Mouse (Mus musculus) forebrain, embryonic 14.5 days (tissue): ENCODE measurements at regions not wholly inside any gene's neighbourhood (a gene's known extent, or its start where the extent isn't known, plus 50 kb on each side); places are given as distances from the start of the nearest gene placed in this dataset.

ENCODE experiments used
- ATAC-seq: fragments of 200-750 bp; cut with Nextera tagmentation; 2 replicates; pipeline ENCODE4 v1.8.0; 2017; ENCODE audit warnings: mild to moderate bottlenecking, moderate library complexity
- DNase-seq: peaks from one replicate; pipeline ENCODE4 v3.0.0-alpha.2; 2015; ENCODE audit warnings: low spot score
- H3K27ac ChIP-seq: fragments of 300-500 bp; sonication (generic); 2 replicates; pipeline ENCODE4 v1.5.1; 2014; ENCODE audit warnings: low read depth, mild to moderate bottlenecking, control low read depth, low read length, moderate library complexity
- H3K27me3 ChIP-seq: fragments of 300-500 bp; sonication (generic); replicated peaks from 2 replicates; pipeline ENCODE4 v1.6.1; 2014; ENCODE audit warnings: low read length, control low read depth, mixed read lengths; ENCODE audit not compliant: control insufficient read depth, insufficient read depth
- H3K36me3 ChIP-seq: fragments of 300-500 bp; sonication (generic); 2 replicates; pipeline ENCODE4 v1.6.1; 2014; ENCODE audit warnings: low read length, control low read depth; ENCODE audit not compliant: control insufficient read depth, insufficient read depth
- H3K4me1 ChIP-seq: fragments of 300-500 bp; sonication (generic); 2 replicates; pipeline ENCODE4 v1.6.1; 2014; ENCODE audit warnings: antibody characterized with exemption, low read length, control low read depth; ENCODE audit not compliant: control insufficient read depth, insufficient read depth
- H3K4me2 ChIP-seq: fragments of 300-500 bp; sonication (generic); 2 replicates; pipeline ENCODE4 v1.6.1; 2014; ENCODE audit warnings: mild to moderate bottlenecking, control low read depth, low read length
- H3K4me3 ChIP-seq: fragments of 300-500 bp; sonication (generic); 2 replicates; pipeline ENCODE4 v1.5.1; 2014; ENCODE audit warnings: low read depth, low read length, control low read depth
- H3K9ac ChIP-seq: fragments of 300-500 bp; sonication (generic); 2 replicates; pipeline ENCODE4 v1.6.1; 2014; ENCODE audit warnings: mild to moderate bottlenecking, low read length, control low read depth, moderate library complexity
- H3K9me3 ChIP-seq: fragments of 300-500 bp; sonication (generic); replicated peaks from 2 replicates; pipeline ENCODE4 v1.6.1; 2016; ENCODE audit warnings: low read length, control low read depth, mixed read lengths; ENCODE audit not compliant: control insufficient read depth
- WGBS: fragments of 180-500 bp; shearing (Covaris S2); extraction: QIAGEN DNeasy Blood & Tissue Kit; methylation state at CpG from one replicate; pipeline ENCODE4 v1.1.7; 2014; 5-methylcytosine and 5-hydroxymethylcytosine counted together

DNA sequence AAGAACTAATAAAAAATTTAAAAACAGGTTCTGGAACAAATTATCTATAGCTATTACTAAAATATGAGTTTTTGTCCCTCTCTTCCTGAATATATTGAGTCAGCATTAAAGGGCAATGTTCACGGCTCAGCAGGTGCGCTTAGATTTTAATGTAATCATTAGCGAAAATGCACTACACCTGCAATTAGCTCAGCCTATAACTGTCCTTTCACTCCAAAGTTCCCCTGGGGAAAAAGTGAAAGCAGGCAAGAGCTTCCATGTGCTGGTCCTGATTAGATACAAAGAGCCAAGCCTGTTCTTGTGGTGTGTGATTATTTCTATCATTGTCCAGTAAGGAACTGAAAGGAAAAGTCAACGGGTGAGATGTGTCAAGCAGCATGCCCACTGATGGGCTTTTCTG lies 262.8 kb upstream of the Smc2 start:
- Histone ChIP-seq H3K9ac (no peak overlapping the region), H3K4me1 (no peaks in the 10 kb centered on the region), H3K4me3 (no peak overlapping the region), H3K36me3 (no peaks in the 10 kb centered on the region), H3K9me3 (no peaks in the 10 kb centered on the region), H3K4me2 (no peak overlapping the region), H3K27ac (no peak overlapping the region), H3K27me3 (no peaks in the 10 kb centered on the region)
- ATAC-seq (no peak), DNase-seq (no peak)
- WGBS = 80% methylated on average over 4 of the region's 4 CpGs

- H3K9me3 ChIP-seq = no peaks in the 10 kb centered on the region
- no peak overlapping the region for H3K4me3 ChIP-seq
- no peak overlapping the region for H3K9ac ChIP-seq
- H3K36me3 ChIP-seq = no peaks in the 10 kb centered on the region
- H3K27ac ChIP-seq = no peak overlapping the region
- ATAC-seq (no peak), DNase-seq (no peak)
- no peaks in the 10 kb centered on the region for H3K27me3 ChIP-seq
- WGBS = 86% methylated on average over 3 of the region's 3 CpGs
- H3K4me2 ChIP-seq = no peak overlapping the region
- H3K4me1 ChIP-seq = no peaks in the 10 kb centered on the region
Measured at GRCm38 (mm10) chr4:52197777-52198176, 241.3 kb upstream of the Smc2 start.

DNA sequence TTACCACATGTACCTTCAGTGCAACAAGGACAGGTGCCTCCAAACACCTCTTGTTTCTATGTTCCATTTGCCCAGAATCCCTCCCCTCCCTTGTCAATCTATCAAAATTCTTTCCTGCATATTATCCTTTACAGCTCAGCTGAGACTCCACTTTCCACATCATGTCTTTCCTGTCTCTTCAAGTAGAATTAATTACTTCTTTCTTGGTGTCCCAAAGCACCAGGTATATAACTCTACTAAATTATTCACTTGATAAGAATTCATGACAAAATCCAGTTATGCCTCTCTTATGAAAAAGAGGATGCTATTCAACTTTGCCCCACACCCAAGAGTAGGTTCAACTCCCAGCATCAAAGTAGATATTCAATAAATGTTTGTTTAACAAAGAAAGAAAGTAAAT lies 228.4 kb upstream of the Smc2 start:
- Histone ChIP-seq H3K27me3 (no peaks in the 10 kb centered on the region), H3K27ac (no peak overlapping the region), H3K9ac (no peak overlapping the region), H3K4me1 (peaks cover 6% of the 10 kb centered on the region; the same call in 1 of the 2 replicates), H3K4me3 (no peak overlapping the region), H3K9me3 (no peaks in the 10 kb centered on the region), H3K36me3 (no peaks in the 10 kb centered on the region), H3K4me2 (no peak overlapping the region)
- ATAC-seq = no peak
- no peak for DNase-seq

- no peaks in the 10 kb centered on the region for H3K36me3 ChIP-seq
- 39% methylated on average over 5 of the region's 5 CpGs for WGBS
- no peak overlapping the region for H3K9ac ChIP-seq
- H3K9me3 ChIP-seq = no peaks in the 10 kb centered on the region
- H3K4me1 ChIP-seq = peaks cover 6% of the 10 kb centered on the region; the same call in 1 of the 2 replicates
- H3K27me3 ChIP-seq = no peaks in the 10 kb centered on the region
- no peak overlapping the region for H3K27ac ChIP-seq
- H3K4me3 ChIP-seq = no peak overlapping the region
- DNase-seq (peak; percentile 38), ATAC-seq (peak; percentile 65)
- H3K4me2 ChIP-seq = no peak overlapping the region
Measured at GRCm38 (mm10) chr4:52211022-52211421, 228.0 kb upstream of the Smc2 start.

GRCm38 (mm10) chr4:52213363-52213762 lies 225.7 kb upstream of the Smc2 start:
- 31% methylated on average over 3 of the region's 3 CpGs for WGBS
- Histone ChIP-seq H3K9me3 (no peaks in the 10 kb centered on the region), H3K27ac (no peak overlapping the region), H3K27me3 (no peaks in the 10 kb centered on the region), H3K4me3 (no peak overlapping the region), H3K4me2 (no peak overlapping the region), H3K4me1 (peaks cover 6% of the 10 kb centered on the region; the same call in 1 of the 2 replicates), H3K36me3 (no peaks in the 10 kb centered on the region), H3K9ac (no peak overlapping the region)
- DNase-seq (peak; percentile 6), ATAC-seq (peak; percentile 73; the same call in 1 of the 2 replicates)
